Mouse (Mus musculus): ENCODE data around the gene Zfp987.
"Not testable (repeated sequence)": the region's sequence is repeated elsewhere in the genome, so short reads cannot be mapped to it uniquely, and the experiment has no call there.

- TF ChIP-seq CTCF, EP300 (IDR thresholded peaks at IDR 0.05; ENCODE audit: low read depth): not testable (repeated sequence)
Observed at GRCm38 (mm10) chr4:146063621-146064020, 33.5 kb upstream of the Zfp987 start.
